Mouse (Mus musculus) cerebellum, adult 9-10 months (tissue): ENCODE data around the gene Dbt.
"Not testable (repeated sequence)": the region's sequence is repeated elsewhere in the genome, so short reads cannot be mapped to it uniquely, and the experiment has no call there.

Experiments
- DNase-seq: peaks from one replicate; pipeline ENCODE4 v3.0.0; 2022

Dbt gene

GRCm38 (mm10) chr3:116542532-116542931, 29.7 kb downstream of the Dbt start:
- DNase-seq = no peak

- DNase-seq = no peak
These were observed 34.6 kb downstream of the Dbt start for GRCm38 (mm10) chr3:116547430-116547829.

DNA sequence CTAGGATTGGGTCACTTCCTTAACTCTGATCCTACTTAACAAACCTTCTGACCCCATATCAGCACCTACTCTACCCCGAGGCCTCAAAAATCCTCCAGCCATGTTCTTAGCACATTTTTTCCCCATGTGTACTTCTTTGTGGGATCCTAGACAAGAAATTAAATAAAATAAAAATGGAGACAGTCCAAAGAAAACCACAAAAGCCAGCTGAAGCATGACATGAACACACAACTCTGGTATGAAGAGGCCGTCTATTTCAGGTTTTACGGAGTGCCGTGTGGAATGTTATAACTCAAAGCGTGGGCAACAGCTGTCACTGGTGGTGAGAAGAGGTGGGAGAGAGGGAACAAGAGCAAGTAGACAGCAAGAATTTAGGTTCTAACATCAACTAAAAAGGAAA, 38.5 kb downstream of the Dbt start:
- DNase-seq = no peak

DNA sequence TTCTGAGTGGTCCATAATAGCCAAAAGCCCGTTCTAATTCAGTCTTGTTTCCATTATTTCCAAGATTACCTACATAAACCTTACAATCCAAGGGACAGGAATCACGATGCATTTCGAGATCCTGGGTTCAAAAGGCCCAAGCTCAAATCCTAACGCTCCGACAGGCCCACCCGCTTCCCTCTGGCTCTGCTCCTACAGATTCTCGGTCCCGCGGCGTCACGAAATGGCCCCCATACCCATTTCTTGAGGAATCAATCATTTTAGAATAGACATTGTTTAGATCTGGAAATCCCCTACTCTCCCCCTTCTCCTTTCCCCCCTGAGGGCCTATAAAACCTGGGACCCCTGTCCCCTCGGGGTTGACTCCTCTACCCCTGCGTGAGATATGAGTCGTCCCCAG, 48.4 kb downstream of the Dbt start:
- DNase-seq = not testable (repeated sequence)

- peak; percentile 26 for DNase-seq
These were observed 49.7 kb downstream of the Dbt start, which contains the start of gene Lrrc39 for GRCm38 (mm10) chr3:116562408-116563094. Lrrc39 (plus strand) TSS chr3:116562973.

GRCm38 (mm10) chr3:116563095-116563492, 50.2 kb downstream of the Dbt start:
- no peak for DNase-seq

- DNase-seq = no peak
These were observed 57.8 kb downstream of the Dbt start for GRCm38 (mm10) chr3:116570628-116571027.

- DNase-seq = no peak
These were observed 64.4 kb downstream of the Dbt start for GRCm38 (mm10) chr3:116577286-116577685.

- DNase-seq = no peak
These were observed 69.3 kb downstream of the Dbt start for GRCm38 (mm10) chr3:116582201-116582600.

DNA sequence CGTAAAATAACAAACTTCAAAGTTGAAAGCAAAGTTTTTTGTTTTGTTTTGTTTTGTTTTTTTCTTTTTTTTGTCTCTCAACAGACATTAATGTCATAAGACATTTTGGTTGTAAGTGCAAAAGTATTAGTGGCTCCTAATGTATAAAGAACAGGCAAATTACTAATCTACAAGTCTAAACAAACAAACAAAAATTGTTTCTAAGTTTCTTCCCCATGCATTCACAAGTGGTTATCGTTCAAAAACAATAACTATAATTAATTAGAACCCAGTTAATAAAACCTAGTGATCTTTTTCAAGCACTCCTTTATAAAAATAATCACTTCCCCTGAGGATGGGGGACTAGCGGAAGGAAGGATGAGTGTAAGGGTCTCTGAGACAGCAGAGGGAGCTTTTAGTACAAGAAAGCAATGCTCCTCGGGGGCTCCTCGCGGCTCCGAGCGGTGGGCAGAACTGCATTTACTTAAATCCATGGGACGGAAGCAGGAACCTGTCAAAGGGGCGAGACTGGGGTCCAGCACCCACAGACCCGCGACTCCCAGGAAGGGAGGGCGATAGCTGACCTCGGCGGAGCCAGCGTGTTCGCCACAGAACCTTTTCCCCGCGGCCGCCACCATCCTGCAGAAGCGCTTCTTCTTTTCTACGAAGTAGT, 81.3 kb downstream of the Dbt start:
- DNase-seq = no peak

DNA sequence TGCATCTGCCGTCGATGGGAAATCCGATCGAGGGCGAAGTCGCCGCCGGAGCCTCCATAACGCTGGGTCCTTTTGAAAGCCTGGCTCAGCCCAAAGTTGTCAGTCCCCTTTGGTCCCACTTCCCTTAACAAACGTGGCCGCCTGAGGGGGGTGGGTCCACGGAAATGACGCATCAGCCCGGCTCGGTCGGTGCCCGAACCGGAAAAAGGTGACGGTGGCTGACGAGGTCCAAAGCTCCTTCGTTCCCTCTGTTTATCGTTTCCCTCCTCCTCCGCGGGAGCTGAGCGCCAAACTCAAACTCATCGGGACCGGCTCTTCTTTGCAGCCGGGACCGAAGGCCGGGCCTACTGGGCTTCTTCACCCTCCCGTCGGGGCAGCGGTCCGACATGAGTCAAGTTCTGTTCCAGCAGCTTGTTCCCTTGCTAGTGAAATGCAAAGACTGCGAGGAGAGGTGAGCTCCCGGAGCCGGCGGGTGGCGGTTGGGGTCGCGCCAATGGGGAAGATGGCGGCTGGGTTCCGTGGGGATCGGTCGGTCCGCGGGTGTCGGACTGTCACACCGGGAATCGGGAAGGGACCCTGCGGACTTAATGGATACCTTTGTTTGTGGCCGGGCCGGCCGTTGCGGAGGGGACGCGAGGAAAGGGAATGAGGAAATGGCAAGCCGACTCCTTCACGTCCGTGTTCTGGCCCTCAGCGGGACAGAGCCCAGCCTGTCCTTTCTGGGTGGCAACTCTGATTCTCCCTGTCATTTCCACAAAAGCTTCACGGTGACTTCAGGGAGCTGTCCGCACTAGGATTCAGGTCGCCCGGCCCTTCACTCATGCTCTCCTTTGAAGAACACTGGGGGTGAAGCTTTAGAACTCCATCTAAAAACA, 82.1 kb downstream of the Dbt start, which contains the start of gene Sass6:
Gene Sass6, plus strand, starts transcription at position 255 of the 875 bp plus-strand sequence.
- peak; percentile 96 for DNase-seq

- DNase-seq = no peak
These were observed 82.7 kb downstream of the Dbt start for GRCm38 (mm10) chr3:116595603-116595991.
